Mouse (Mus musculus) heart, embryonic 16.5 days (tissue): ENCODE measurements at regions not wholly inside any gene's neighbourhood (a gene's known extent, or its start where the extent isn't known, plus 50 kb on each side); places are given as distances from the start of the nearest gene placed in this dataset.

Experiments
- ATAC-seq: fragments of 200-750 bp; cut with Nextera tagmentation; replicated peaks from 2 replicates; pipeline ENCODE4 v1.8.0; 2017; ENCODE audit warnings: moderate number of reproducible peaks; ENCODE audit not compliant: insufficient read depth, low FRiP score; ENCODE audit errors: extremely low read depth
- H3K27ac ChIP-seq: fragments of 300-500 bp; sonication (generic); 2 replicates; pipeline ENCODE4 v1.5.1; 2014; ENCODE audit warnings: mild to moderate bottlenecking, low read length, control low read depth, moderate library complexity
- H3K27me3 ChIP-seq: fragments of 300-500 bp; sonication (generic); 2 replicates; pipeline ENCODE4 v1.6.1; 2014; ENCODE audit warnings: low read length, mixed read lengths; ENCODE audit not compliant: control insufficient read depth, insufficient read depth
- H3K36me3 ChIP-seq: fragments of 300-500 bp; sonication (generic); 2 replicates; pipeline ENCODE4 v1.6.1; 2014; ENCODE audit not compliant: control insufficient read depth, insufficient read depth
- H3K4me1 ChIP-seq: fragments of 300-500 bp; sonication (generic); 2 replicates; pipeline ENCODE4 v1.6.1; 2014; ENCODE audit warnings: low read length, mixed read lengths; ENCODE audit not compliant: control insufficient read depth, insufficient read depth
- H3K4me2 ChIP-seq: fragments of 300-500 bp; sonication (generic); 2 replicates; pipeline ENCODE4 v1.6.1; 2014; ENCODE audit warnings: low read depth, mild to moderate bottlenecking, control low read depth, low read length
- H3K4me3 ChIP-seq: fragments of 300-500 bp; sonication (generic); 2 replicates; pipeline ENCODE4 v1.5.1; 2014; ENCODE audit warnings: mild to moderate bottlenecking, control low read depth, low read length
- H3K9ac ChIP-seq: fragments of 300-500 bp; sonication (generic); 2 replicates; pipeline ENCODE4 v1.6.1; 2014; ENCODE audit warnings: low read length, control low read depth
- H3K9me3 ChIP-seq: fragments of 300-500 bp; sonication (generic); replicated peaks from 2 replicates; pipeline ENCODE4 v1.6.1; 2016; ENCODE audit warnings: low read length; ENCODE audit not compliant: control insufficient read depth
- WGBS: fragments of 180-500 bp; shearing (Covaris S2); extraction: QIAGEN DNeasy Blood & Tissue Kit; methylation state at CpG from one replicate; pipeline ENCODE4 v1.1.7; 2014; 5-methylcytosine and 5-hydroxymethylcytosine counted together

GRCm38 (mm10) chr12:71561918-71562572, 252.4 kb downstream of the Dact1 start:
- Histone ChIP-seq H3K9me3 (no peaks in the 10 kb centered on the region), H3K27me3 (no peaks in the 10 kb centered on the region), H3K4me1 (no peaks in the 10 kb centered on the region), H3K9ac (no peak overlapping the region), H3K27ac (no peak overlapping the region), H3K36me3 (no peaks in the 10 kb centered on the region), H3K4me2 (no peak overlapping the region), H3K4me3 (no peak overlapping the region)
- ATAC-seq, result no peak
- 81% methylated on average over 8 of the region's 8 CpGs for WGBS

- Histone ChIP-seq H3K27me3 (no peaks in the 10 kb centered on the region), H3K4me2 (no peak overlapping the region), H3K9me3 (no peaks in the 10 kb centered on the region), H3K27ac (no peak overlapping the region), H3K9ac (no peak overlapping the region), H3K36me3 (no peaks in the 10 kb centered on the region), H3K4me1 (no peaks in the 10 kb centered on the region), H3K4me3 (no peak overlapping the region)
- no peak for ATAC-seq
- WGBS, result 86% methylated on average over 4 of the region's 4 CpGs
Observed at GRCm38 (mm10) chr12:71563219-71563618, 253.5 kb downstream of the Dact1 start.

GRCm38 (mm10) chr12:71566371-71566770, 256.7 kb downstream of the Dact1 start:
- Histone ChIP-seq H3K9ac (no peak overlapping the region), H3K9me3 (no peaks in the 10 kb centered on the region), H3K4me1 (no peaks in the 10 kb centered on the region), H3K4me3 (no peak overlapping the region), H3K36me3 (no peaks in the 10 kb centered on the region), H3K27me3 (no peaks in the 10 kb centered on the region), H3K4me2 (no peak overlapping the region), H3K27ac (no peak overlapping the region)
- 93% methylated on average over 3 of the region's 3 CpGs for WGBS
- ATAC-seq, result no peak

DNA sequence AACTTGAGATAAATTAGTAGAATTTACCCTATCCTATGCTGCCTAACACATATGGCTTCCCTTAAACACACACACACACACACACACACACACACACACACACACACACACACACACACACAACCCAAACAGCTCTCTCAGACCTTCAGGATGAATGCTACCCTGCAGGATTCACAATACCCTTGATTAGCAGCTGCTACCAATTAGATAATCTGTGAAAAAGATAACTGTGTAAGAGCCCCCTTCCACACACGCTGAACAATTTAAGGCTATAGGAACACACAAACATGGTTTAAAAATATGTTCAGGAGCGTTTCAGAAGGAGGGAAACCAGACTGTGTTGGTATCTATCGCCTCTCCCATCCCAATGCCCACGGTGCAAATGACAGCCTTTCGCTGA, 258.6 kb downstream of the Dact1 start:
- Histone ChIP-seq H3K4me1 (no peaks in the 10 kb centered on the region), H3K27me3 (no peaks in the 10 kb centered on the region)
- ATAC-seq, result no peak

DNA sequence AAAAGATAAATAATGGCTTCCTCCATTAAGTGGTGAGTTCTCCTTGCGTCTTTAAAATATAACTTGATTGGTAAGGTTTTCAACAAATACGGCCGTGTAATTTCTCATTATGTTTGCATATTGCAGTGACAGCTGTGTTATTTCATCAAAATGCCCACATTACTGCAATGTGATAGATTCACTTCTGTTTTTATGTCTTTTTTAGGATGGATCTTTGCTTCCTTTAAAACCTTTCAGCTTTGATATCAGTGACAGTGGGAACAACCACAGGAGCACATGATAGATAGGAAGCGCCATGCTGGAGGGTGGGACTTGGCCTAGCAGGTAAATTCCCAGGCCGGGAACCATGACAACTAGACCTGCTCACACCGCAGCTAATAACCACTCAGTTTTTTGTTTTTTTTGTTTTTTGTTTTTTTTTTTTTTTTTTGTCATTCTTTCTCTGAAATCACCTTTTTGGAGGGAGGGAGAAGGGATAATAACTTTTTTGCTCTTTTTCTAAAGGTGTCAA, 259.3 kb downstream of the Dact1 start:
- Histone ChIP-seq H3K36me3 (no peaks in the 10 kb centered on the region), H3K27ac (no peak overlapping the region), H3K27me3 (no peaks in the 10 kb centered on the region), H3K4me3 (no peak overlapping the region), H3K4me2 (no peak overlapping the region), H3K4me1 (no peaks in the 10 kb centered on the region), H3K9me3 (no peaks in the 10 kb centered on the region), H3K9ac (no peak overlapping the region)
- 82% methylated on average over 6 of the region's 6 CpGs for WGBS
- no peak for ATAC-seq

More for the DNA sequence above, 258.6 kb downstream of the Dact1 start:
- H3K9ac ChIP-seq, result no peak overlapping the region
- H3K4me2 ChIP-seq, result no peak overlapping the region
- no peak overlapping the region for H3K27ac ChIP-seq
- WGBS, result 70% methylated on average over 5 of the region's 5 CpGs
- no peaks in the 10 kb centered on the region for H3K36me3 ChIP-seq
- no peak overlapping the region for H3K4me3 ChIP-seq
- no peaks in the 10 kb centered on the region for H3K9me3 ChIP-seq

GRCm38 (mm10) chr12:71569662-71570061, 260.0 kb downstream of the Dact1 start:
- H3K9me3 ChIP-seq, result no peaks in the 10 kb centered on the region
- H3K9ac ChIP-seq, result no peak overlapping the region
- no peak overlapping the region for H3K4me2 ChIP-seq
- no peaks in the 10 kb centered on the region for H3K27me3 ChIP-seq
- H3K4me3 ChIP-seq, result no peak overlapping the region
- no peaks in the 10 kb centered on the region for H3K36me3 ChIP-seq
- ATAC-seq, result no peak
- H3K4me1 ChIP-seq, result no peaks in the 10 kb centered on the region
- WGBS, result 65% methylated on average over 12 of the region's 12 CpGs
- no peak overlapping the region for H3K27ac ChIP-seq

DNA sequence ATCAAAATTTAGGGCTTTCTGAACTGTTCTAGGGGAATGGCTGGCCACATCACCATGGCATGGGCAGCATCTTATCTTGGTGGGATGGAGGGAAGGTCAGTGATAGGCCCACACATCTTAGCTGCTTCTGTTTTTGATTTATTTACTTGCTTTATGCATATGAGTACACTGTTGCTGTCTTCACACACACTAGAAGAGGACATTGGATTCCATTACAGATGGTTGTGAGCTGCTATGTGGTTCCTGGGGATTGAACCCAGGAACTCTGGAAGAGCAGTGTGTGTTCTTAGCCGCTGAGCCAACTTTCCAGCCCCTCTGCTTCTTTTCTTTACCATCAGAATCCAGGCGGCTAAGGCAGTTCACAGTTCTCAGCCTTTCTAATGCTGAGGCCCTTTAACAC, 260.4 kb downstream of the Dact1 start:
- Histone ChIP-seq H3K4me2 (no peak overlapping the region), H3K27me3 (no peaks in the 10 kb centered on the region), H3K27ac (no peak overlapping the region), H3K4me1 (no peaks in the 10 kb centered on the region), H3K36me3 (no peaks in the 10 kb centered on the region), H3K4me3 (no peak overlapping the region), H3K9me3 (no peaks in the 10 kb centered on the region), H3K9ac (no peak overlapping the region)
- 90% methylated on average over 2 of the region's 2 CpGs for WGBS
- ATAC-seq, result no peak

GRCm38 (mm10) chr12:71572833-71573446, 257.9 kb upstream of the Daam1 start:
- no peak for ATAC-seq
- H3K4me2 ChIP-seq, result no peak overlapping the region
- H3K36me3 ChIP-seq, result no peaks in the 10 kb centered on the region
- H3K9me3 ChIP-seq, result no peaks in the 10 kb centered on the region
- H3K27me3 ChIP-seq, result no peaks in the 10 kb centered on the region
- 0 out of 2 replicates have a peak, but pooled peaks cover 4% of the 10 kb centered on the region for H3K4me1 ChIP-seq
- no peak overlapping the region for H3K4me3 ChIP-seq
- WGBS, result 60% methylated on average over 14 of the region's 14 CpGs
- H3K27ac ChIP-seq, result no peak overlapping the region
- H3K9ac ChIP-seq, result no peak overlapping the region

- Histone ChIP-seq H3K4me3 (no peak overlapping the region), H3K27ac (no peak overlapping the region), H3K9ac (no peak overlapping the region), H3K4me1 (0 out of 2 replicates have a peak, but pooled peaks cover 4% of the 10 kb centered on the region), H3K36me3 (no peaks in the 10 kb centered on the region), H3K27me3 (no peaks in the 10 kb centered on the region), H3K9me3 (no peaks in the 10 kb centered on the region), H3K4me2 (no peak overlapping the region)
- ATAC-seq, result no peak
- 68% methylated on average over 8 of the region's 8 CpGs for WGBS
Observed at GRCm38 (mm10) chr12:71573456-71573855, 257.4 kb upstream of the Daam1 start.
